Comparison of ENCODE assay signal across 8 mouse cellular contexts in genomic region chr4:136836387-136836931, GRCm38 (mm10). TPM values are rescaled to one million over a fixed set of nuclear protein-coding genes. Genes with fewer than 3 reads are reported as not detected.
DNase-seq lines count a peak whose midpoint lies in the region; ATAC-seq lines count a peak whose summit lies in the region.

No protein-coding gene starts in this region.

- ATAC-seq in kidney, embryonic 16.5 days (ENCODE audit: low FRiP score, low TSS enrichment): peak; percentile 72
- ATAC-seq in heart, embryonic 16.5 days (replicated peaks; ENCODE audit: extremely low read depth, insufficient read depth, low FRiP score): 0 out of 2 replicates have a peak, but pooled peaks have one; percentile 16
- peak; percentile 74 for ATAC-seq in midbrain, embryonic 11.5 days (ENCODE audit: low FRiP score)

- WGBS in kidney, embryonic 16.5 days: 3% methylated on average over 16 of the region's 27 CpGs
- WGBS in heart, embryonic 16.5 days: under 1% methylated on average over 23 of the region's 27 CpGs
- 0% methylated on average over 27 of the region's 27 CpGs for whole genome bisulfite sequencing in midbrain, embryonic 11.5 days

- H3K27me3 ChIP-seq in kidney, embryonic 16.5 days (ENCODE audit: insufficient read depth, low read length): peaks cover 21% of the 10 kb centered on the region; the same call in 1 of the 2 replicates
- peaks cover 63% of the 10 kb centered on the region for H3K27me3 ChIP-seq in heart, embryonic 16.5 days (ENCODE audit: control insufficient read depth, insufficient read depth, low read length)
- no peaks in the 10 kb centered on the region for H3K27me3 ChIP-seq in midbrain, embryonic 11.5 days (ENCODE audit: control insufficient read depth, insufficient read depth, low read length)

- no peaks in the 10 kb centered on the region for H3K9me3 ChIP-seq in kidney, embryonic 16.5 days (ENCODE audit: low read length)
- H3K9me3 ChIP-seq in heart, embryonic 16.5 days (replicated peaks; ENCODE audit: control insufficient read depth, low read length): no peaks in the 10 kb centered on the region
- H3K9me3 ChIP-seq in midbrain, embryonic 11.5 days (ENCODE audit: control insufficient read depth, low read length): no peaks in the 10 kb centered on the region

- DNase-seq in kidney, postnatal 25 days: no peak
- DNase-seq in brain, embryonic 18.5 days (ENCODE audit: low read depth, low spot score): peak; percentile 60
- DNase-seq in midbrain, embryonic 11.5 days (ENCODE audit: low spot score, missing footprints): peak; percentile 98
- no peak for DNase-seq in spleen, adult 18-20 months
- DNase-seq in cerebellum, adult 8-10 months: no peak
- DNase-seq in lung, postnatal 10 days: no peak

- H3K4me2 ChIP-seq in kidney, embryonic 16.5 days (replicated peaks; ENCODE audit: low read depth, low read length): peak overlapping the region; percentile 98
- peak overlapping the region; percentile 99 for H3K4me2 ChIP-seq in heart, embryonic 16.5 days (ENCODE audit: low read depth, low read length)
- peak overlapping the region; percentile 88 for H3K4me2 ChIP-seq in midbrain, embryonic 11.5 days

- H3K9ac ChIP-seq in kidney, embryonic 16.5 days (replicated peaks; ENCODE audit: low read length): peak overlapping the region; percentile 89
- H3K9ac ChIP-seq in heart, embryonic 16.5 days (ENCODE audit: low read length): peak overlapping the region; percentile 75
- peak overlapping the region; percentile 99 for H3K9ac ChIP-seq in midbrain, embryonic 11.5 days (ENCODE audit: low read length)

- peak overlapping the region; percentile 86 for H3K27ac ChIP-seq in kidney, embryonic 16.5 days (ENCODE audit: low read length)
- H3K27ac ChIP-seq in heart, embryonic 16.5 days (ENCODE audit: low read length): peak overlapping the region; percentile 16
- H3K27ac ChIP-seq in midbrain, embryonic 11.5 days (ENCODE audit: low read depth, low read length): peak overlapping the region; percentile 99

- no peaks in the 10 kb centered on the region for H3K36me3 ChIP-seq in kidney, embryonic 16.5 days (ENCODE audit: insufficient read depth, low read length)
- no peaks in the 10 kb centered on the region for H3K36me3 ChIP-seq in heart, embryonic 16.5 days (ENCODE audit: control insufficient read depth, insufficient read depth)
- H3K36me3 ChIP-seq in midbrain, embryonic 11.5 days (ENCODE audit: control insufficient read depth, insufficient read depth, low read length): no peaks in the 10 kb centered on the region

- H3K4me1 ChIP-seq in kidney, embryonic 16.5 days (ENCODE audit: insufficient read depth, low read length): peaks cover 33% of the 10 kb centered on the region
- H3K4me1 ChIP-seq in heart, embryonic 16.5 days (ENCODE audit: control insufficient read depth, insufficient read depth, low read length): peaks cover 12% of the 10 kb centered on the region
- peaks cover 68% of the 10 kb centered on the region for H3K4me1 ChIP-seq in midbrain, embryonic 11.5 days (ENCODE audit: control insufficient read depth, insufficient read depth, low read length)

- peak overlapping the region; percentile 81 for H3K4me3 ChIP-seq in kidney, embryonic 16.5 days (ENCODE audit: low read length)
- H3K4me3 ChIP-seq in heart, embryonic 16.5 days (ENCODE audit: low read length): peak overlapping the region; percentile 75
- H3K4me3 ChIP-seq in midbrain, embryonic 11.5 days (ENCODE audit: low read depth, low read length): peak overlapping the region; percentile 100

RNA-seq across cellular contexts. Expression of gene Ephb2, which starts 0.7 kb away (rescaled TPM):
- 3.4 and 3.6 TPM in 2 replicates for polyA plus RNA-seq in kidney, embryonic 16.5 days (2015; fragmentation: Nextera tagmentation; extraction: Ambion mirVana)
- 0.70 and 1.4 TPM in 2 replicates for polyA plus RNA-seq in heart, embryonic 16.5 days (2015; fragmentation: Nextera tagmentation; extraction: Ambion mirVana)
- 28.8 and 33.7 TPM in 2 replicates for polyA plus RNA-seq in midbrain, embryonic 11.5 days (2014; fragmentation: Nextera tagmentation; extraction: Ambion mirVana)

RNA-seq across cellular contexts. Expression of gene C1qb, which starts 49.5 kb away (rescaled TPM):
- 40.1 and 44.3 TPM in 2 replicates for polyA plus RNA-seq in kidney, embryonic 16.5 days (2015; fragmentation: Nextera tagmentation; extraction: Ambion mirVana)
- polyA plus RNA-seq in heart, embryonic 16.5 days (2015; fragmentation: Nextera tagmentation; extraction: Ambion mirVana): 41.3 and 44.5 TPM in 2 replicates
- polyA plus RNA-seq in midbrain, embryonic 11.5 days (2014; fragmentation: Nextera tagmentation; extraction: Ambion mirVana): 31.5 and 34.7 TPM in 2 replicates

RNA-seq across cellular contexts. Expression of gene C1qc, which starts 56.4 kb away (rescaled TPM):
- polyA plus RNA-seq in kidney, embryonic 16.5 days (2015; fragmentation: Nextera tagmentation; extraction: Ambion mirVana): 14.7 and 17.9 TPM in 2 replicates
- polyA plus RNA-seq in heart, embryonic 16.5 days (2015; fragmentation: Nextera tagmentation; extraction: Ambion mirVana): 20.7 and 21.0 TPM in 2 replicates
- polyA plus RNA-seq in midbrain, embryonic 11.5 days (2014; fragmentation: Nextera tagmentation; extraction: Ambion mirVana): 17.7 and 18.9 TPM in 2 replicates

Comparison
In these comparisons a context has a peak if more than half of its experiments do, and no peak if none do; other contexts are left out.
1. ATAC-seq: peak in every context shown above with its lines; median percentile 74 in midbrain, embryonic 11.5 days; 72 in kidney, embryonic 16.5 days; 16 in heart, embryonic 16.5 days.
2. H3K27ac ChIP-seq: peak in every context shown above with its lines; median percentile 99 in midbrain, embryonic 11.5 days; 86 in kidney, embryonic 16.5 days; 16 in heart, embryonic 16.5 days.
3. DNase-seq: peak in brain, embryonic 18.5 days (single experiment) and midbrain, embryonic 11.5 days (single experiment); none in kidney, postnatal 25 days (0 of 2), spleen, adult 18-20 months (0 of 2), cerebellum, adult 8-10 months (single experiment) and lung, postnatal 10 days (single experiment).
4. Peak in every context shown above with its lines, with median percentiles within 50 percentile points of each other: H3K4me2 ChIP-seq, H3K4me3 ChIP-seq and H3K9ac ChIP-seq.